Mouse (Mus musculus) spleen, postnatal 10 days (tissue): ENCODE results near the gene Id3.

ENCODE experiments used
- DNase-seq, 2 experiments: peaks; one replicate each; pipeline ENCODE4 v3.0.0; 2021 to 2022; ENCODE audit warnings: low spot score in 2 of 2

Id3 gene

DNA sequence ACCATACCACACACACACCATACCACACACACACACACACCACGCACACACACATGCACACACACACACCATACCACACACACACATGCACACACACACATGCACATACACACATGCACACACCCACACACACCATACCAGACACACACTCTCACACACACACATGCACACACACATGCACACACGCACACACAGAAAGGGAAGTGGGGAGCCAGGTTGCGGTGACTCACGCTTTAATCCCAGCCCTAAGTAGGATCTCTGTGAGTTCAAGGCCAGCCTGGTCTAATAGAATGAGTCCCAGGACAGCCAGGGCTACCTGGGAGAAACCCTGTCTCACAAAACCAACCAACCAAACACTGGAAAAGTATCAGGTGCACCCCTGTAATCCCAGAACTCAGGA, 18.7 kb upstream of the Id3 start:
- DNase-seq: no peak

DNA sequence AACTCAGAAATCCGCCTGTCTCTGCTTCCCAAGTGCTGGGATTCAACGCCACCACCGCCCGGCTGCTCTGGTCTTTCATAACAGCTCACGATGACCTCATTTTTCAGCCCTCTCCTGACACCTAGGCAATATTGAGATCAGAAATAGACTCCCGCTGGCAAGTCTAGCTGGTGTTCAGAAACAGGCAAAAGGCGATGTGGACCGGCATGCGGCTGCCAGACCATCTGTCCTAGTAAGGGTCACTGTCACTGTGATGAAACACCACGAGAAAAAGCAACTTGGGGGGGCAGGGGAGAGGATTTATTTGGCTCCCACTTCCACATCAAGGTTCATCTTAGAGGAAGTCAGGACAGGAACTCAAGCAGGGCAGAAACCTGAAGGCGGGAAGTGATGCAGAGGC, 17.8 kb upstream of the Id3 start:
- no peak for DNase-seq

DNA sequence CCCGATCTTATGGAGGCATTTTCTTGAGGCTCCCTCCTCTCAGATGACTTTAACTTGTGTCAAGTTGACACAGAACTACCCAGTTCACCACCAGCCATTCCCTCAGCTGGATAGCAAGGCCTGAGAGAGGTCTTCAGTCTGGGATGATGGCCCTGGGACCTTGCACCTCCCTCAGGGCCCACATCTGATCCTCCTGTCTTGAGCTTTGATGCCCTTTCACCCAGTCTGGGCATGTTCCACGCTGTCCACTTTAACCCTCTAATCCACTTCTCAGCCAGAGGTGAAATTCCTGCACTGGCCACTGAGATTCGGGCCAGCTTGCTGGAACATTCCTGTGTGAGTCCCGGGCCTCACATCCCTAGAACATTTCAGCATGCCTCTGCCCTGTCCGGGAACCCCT, 17.3 kb upstream of the Id3 start:
- no peak for DNase-seq

DNA sequence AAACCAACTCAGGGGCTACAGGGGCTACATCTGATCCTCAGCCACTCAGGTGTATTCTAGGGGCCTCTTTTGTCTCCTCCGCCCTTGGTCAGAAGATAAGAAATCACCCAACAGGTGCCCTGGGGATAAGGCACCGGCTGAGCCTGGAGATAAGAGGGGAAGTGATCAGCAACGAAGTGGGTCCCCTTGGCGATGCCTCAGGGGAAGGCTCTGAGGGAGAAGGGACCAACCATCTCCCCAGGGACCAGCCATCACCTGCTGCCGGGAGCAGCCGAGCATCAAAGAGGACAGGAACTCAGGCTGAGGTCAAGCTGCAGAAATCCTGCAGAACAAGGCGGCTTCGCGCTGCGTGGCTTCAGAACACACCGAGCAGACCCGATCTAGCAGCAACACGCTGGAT, 15.6 kb upstream of the Id3 start:
- DNase-seq: no peak

DNA sequence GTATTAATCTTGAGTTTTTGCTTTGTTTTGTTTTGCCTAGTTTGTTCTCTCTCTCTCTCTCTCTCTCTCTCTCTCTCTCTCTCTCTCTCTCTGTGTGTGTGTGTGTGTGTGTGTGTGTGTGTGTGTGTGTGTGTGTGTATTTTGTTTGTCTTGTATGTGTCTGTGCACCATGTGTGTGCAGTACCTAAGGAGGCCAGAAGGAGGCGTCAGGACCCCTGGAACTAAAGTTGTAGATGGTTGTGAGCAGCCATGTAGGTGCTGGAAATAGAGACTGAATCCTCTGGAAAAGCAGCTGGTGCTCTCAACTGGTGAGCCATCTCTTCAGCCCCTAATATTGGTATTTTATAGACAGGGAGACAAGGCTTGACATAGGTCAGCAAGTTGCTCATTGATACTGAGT, 13.5 kb upstream of the Id3 start:
- no peak for DNase-seq

DNA sequence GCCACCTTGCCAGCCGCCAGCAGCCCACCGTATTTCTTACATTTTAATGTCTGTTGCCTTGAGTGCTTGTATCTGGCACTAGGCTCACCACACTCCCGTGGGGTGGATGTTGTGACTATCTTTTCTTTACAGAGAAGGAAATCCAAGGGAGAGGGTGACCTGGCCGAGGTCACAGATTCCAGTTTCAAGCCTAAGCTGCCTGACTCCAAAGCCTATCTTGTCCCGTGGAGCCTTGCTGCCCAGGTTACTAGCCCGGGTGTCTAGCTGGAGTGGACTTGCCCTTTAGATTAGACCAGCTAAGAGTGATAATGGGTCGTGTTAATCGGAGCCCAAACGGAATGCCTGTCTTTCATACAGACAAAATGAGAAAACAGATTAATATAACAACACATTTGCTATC, 9.5 kb upstream of the Id3 start:
- no peak for DNase-seq

DNA sequence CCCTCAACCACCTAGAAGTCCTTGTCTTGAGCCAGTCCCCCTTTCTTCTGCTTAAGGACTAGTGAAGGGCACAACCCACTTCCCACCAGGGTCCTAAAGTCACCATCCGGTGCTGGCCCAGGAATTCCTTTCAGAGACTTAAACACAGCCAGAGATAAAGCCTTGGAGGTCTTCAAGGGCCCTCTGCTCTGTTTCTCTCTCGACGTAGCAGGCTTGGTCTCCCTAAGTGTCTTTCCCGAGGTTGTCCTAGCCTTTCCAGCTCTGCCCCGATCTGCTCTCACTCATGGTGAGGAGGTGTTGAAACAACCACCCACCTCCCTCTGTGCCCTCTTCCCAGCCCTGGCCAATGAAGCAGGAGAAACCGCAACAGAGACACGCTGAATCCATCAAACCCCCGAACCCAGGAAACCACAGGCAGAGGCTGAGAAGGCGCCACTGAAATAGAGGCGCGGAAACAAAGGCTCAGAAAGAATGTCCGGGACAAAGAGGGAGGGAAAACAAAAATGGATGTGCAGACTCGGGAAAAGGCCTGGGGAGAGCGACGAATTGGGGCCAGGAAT, 8.8 kb upstream of the Id3 start:
- no peak for DNase-seq

DNA sequence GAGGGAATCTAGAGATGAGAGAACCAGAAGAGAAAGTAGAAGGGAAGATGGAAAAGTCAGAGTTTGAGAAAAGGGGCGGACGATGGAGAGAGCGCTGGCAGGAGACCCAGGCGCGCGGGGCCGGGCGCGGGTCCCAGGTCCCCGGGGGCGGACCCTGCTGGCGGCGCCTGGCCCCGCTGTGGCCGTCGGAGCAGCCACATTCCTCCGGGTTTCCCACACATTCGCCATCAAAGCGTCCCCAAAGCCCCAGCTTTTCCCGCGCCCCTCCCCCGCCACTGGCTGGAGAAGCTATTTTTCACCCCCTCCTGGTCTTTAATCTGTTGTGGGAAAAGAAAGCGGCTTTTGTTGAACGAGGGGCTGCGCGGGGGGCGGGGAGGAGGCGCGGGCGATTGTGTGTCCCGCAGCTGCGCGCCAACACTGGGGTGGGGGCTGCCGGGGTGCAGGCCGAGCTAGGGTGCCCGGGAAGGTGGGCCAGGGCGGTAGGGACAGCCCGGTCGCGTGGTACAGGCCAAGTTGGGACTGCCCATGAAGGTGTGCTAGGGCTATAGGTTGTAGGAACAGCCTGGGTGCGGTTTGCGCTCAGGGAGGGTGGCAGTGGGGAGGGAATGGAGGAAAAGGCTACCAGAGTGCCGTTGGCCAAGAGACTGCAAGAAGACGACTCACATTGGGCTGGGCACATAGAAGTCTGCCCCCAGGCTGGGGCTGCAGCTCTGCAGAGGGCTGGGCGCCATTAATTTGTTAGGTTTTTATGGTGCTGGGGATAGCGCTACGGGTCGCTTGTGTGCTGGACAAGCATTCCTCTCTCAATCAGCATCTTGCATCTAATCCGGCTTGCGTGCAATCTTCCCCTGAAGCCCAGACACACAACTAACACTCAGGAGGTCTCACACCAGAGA, 8.1 kb upstream of the Id3 start:
- no peak for DNase-seq

DNA sequence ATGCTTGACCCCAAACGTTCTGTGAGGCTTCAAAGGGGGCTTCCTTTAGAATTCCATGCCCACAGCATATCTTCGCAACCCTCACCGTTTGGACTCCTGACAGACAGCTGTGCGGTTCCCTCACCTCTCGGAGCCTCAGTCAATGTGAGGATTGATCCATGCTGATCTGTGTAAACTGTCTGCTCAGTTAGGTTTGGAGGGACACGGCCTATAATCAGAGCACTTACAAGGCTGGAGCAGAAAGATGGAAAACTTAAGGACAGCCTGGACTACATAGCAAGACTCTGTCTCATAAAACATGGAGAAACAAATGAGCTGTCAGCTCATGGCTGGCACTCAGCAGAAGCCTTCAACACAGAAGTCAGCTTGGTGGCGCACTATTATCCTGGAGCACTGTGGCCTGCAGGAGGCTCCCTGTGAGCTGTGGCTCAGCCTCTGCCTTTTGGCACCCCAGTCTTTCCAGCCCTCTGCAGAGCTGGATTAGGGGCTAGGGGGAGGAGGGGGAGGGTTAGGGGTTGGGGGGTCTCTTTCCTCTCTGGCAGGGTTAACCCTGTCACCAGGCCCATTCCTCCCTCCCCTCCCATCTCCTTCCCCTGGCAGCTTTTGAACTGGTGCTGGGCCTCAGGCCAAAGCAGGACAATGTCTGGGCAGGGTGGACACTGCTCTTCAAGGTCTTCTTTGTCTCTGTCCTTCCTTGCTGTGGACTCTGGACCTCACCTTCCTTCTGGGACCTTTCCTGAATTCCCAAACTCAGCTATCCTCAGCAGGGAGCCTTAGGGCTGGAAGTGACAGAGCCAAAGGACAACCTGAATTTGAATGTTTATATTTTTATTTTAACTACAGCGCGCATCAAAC, 7.2 kb upstream of the Id3 start:
- DNase-seq: no peak

DNA sequence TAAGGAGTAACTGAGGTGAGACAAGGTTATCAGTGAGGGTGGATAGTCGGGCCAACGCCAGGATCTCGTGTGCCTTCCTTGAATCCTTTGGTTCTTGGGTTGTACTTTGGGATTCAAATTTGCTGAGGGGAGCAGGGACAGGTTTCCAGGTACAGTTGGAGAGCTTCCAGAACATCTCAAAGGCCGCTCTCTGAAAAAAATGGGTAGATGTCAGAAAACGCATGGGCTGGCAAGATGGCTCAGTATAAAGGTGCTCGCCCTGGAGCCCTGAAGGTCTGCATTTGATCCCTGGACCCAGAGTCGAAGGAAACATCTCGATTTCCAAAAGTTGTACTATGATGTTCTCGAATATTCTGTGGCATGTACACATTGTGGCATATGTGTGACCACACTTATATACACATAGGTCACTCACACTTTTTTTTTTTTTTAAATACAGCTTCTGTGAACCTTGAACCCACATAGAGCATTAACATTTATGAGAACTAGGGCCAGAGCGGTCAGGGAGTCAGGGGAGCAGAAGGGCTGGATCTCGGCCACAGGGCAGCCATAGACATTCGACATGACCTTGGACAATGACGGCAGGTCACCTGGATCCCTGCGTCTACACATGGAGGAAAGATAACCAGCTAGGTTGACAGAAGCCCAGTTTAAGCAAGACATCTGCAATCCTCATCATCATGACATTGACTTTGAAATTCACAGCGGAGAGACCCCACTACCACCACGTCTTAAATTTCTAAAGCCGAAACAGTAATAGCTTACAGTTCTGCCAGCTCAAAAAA, 3.8 kb upstream of the Id3 start:
- no peak for DNase-seq

DNA sequence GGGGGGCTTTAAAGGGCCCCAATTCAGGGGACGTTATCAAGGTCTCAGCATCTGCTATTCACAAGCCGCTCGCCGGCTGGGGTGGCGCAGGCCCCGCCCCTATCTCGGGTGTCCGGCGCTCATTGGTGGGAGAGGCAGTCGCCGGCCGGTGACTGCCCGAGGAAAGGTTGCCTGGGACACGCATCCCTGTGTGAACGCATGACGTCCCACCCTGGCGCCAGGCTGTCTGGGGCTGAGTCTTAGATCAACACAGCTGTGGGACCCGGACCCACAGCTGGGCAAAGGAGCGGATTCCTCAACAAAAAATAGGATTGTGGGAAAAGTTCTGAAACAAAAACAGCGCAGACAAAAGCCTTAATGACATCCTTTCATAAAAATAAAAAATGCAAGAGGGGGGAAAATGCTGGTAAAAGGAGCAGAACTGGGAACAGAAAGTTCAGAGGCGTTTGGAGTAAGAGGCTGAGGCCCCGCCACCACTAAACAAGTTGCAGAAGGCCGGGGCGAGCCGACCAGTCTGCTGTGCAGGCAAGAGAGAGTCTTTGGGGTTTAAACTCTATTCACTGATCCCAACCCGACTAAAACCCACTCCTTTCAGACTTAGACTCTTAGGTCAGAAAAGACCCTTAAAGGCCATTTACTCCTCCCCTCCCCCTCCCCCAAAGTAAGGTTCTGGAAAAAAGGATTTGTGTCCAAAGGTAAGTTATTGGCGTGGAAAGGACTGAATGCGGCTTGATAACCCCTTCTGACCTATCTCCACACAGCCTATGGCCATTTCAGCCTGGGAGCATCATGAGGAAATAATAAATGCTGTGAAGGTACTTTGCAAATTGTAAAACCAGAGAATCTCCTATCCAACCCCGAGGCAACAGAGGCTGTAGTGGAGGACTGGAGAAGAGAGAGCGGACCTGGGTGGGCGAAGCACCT, 2.7 kb upstream of the Id3 start:
- peak in 1 of 2 experiments; percentile 79 for DNase-seq

DNA sequence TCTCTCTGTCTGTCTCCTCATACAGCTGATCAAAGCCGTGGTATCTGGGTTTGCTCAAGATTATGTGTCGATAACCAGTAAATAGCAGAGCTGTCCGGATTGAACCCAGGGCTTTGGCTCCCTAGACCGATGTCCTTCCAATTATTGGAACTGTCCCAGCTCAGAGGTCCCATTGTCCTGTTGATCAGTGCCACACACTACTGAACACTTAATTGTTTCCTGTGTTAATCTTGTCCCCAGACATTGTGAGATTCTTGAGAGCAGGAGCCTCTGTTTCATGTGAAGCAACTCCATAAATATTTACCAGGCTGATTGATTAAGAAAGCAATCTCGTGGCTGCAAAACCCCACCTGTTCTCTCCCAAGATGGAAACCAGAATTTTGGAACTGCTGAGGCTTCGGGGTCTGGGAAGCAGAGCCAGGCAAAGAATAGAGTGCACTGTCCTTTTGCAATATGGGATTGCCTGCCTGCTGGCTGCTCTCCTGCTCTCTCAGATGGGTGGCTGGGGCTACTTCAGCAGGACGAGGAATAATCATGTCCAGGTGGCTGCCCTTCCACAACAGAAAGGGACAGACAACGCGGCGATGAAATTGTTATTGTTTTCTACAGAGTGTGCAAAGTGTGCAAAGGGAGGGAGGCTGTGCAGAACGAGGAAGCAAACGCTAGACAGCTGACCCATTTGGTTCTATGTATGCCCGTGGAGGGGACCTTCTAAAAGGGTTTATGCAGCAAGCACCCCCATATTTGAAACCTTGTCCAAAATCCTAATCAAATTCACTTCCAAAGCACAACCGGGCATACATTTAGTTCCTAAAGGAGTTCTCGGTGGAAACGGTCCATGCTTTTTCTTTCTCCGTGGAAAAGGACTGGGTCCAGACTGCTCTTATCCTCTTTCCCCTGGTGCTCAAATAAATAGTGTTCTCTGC, 767 bp upstream of the Id3 start:
- no peak for DNase-seq

DNA sequence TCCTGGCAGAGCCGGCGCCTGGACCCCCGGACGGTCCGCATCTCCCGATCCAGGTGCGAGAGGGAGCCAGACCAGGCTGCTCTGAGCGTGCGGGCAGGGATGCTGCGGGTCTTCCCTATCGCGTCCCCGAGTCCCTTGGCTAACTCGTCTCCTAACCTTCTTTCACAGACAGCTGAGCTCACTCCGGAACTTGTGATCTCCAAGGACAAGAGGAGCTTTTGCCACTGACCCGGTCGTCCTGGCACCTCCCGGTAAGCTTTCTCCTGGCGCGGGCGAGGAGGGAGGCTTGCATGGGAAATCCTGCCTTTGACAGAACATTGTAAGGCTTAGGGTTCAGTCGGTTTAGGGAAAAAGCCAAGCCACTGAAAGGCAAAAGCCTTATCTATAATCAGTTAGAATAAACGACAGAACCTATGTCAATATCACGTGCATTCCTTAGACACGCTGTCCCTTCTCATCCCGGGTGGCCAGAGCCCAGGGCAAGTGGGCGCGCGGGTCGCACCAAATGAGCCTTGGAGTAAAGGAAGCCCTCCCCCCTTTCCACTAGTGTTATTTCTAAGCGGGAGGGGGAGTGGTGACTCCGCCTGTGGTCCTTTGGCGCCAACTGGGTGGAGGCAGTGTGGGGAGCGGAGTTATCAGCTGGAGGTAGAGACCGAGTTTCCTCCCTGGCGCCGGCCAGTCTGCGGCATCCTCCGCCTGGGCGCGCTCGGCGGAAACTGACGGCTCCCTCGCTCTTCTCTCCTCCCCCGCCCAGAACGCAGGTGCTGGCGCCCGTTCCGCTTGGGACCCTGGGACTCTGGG, 1.0 kb downstream of the Id3 start:
- DNase-seq: peak; percentile 38 to 70

DNA sequence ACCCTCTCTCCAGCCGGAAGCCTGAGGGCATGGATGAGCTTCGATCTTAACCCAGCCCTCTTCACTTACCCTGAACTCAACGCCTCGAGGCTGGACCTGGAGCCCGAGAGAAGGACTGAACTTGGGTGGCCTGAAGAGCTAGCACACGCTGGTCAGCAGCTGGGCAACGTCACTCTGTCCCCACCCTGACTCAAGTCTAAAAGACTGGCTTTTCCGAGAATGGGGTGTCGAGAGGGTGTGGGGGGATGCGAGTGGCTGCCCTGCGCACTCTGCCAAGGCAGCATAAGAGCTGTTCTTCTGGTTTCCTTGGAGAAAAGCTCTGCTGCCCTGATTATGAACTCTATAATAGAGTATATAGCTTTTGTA, 1.6 kb downstream of the Id3 start:
- DNase-seq: no peak

DNA sequence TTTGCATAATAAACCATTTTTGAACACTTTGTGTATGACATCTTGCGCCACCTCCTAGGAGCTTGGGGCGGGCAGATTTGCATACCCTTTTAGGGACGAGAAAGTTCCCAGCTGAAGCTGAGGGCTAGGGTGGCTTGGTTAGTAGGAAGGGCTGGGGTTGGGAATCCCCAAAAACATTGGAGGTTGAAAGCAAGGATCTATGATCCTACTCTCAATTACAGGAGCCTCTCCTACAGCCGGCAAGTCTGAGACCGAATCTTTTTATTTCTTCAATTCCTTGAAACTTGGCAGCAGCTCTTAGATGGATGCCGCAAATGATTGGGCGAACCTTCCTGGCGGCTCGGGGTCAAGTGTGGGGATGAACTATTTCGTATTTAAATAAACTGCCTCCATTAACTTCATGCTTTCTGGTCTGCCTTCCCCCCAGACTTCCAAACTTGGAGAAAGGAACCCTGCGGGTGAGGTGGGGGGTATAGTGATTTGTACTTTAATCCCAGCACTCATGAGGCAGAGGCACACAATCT, 2.1 kb downstream of the Id3 start:
- DNase-seq: no peak

DNA sequence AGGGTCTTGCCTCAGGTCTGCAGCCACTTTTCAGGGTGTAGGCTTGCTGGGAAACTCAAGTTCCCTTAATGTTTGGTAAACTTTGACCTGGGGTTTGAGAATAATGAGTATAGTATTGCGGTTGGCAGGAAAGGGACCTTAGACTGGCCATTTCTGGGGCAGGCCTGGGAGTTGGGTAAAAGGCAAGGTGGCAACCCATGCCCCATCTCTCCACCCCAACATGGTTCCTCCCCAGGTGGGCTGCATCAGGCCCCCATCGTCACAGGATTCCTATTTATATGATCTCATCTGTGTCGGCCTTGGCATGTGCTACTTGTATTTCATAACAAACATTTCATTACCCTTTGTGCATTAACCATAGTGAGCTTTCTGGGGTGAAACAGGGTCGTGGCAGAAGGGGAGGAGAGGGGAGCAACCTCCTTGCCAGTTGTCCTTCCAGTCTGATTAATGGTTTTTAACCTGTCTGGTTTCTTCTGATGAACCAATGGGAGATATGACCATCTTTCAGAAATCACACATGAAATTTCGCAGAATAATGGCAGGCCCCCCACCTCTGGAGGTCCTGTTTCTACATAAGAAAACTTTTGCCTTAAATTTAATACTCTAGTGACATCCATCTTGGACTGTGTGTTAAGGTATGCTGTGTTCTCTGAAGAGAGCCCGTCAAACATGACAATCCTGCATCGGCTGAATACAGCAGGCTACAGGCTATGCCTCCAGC, 2.9 kb downstream of the Id3 start:
- DNase-seq: no peak

DNA sequence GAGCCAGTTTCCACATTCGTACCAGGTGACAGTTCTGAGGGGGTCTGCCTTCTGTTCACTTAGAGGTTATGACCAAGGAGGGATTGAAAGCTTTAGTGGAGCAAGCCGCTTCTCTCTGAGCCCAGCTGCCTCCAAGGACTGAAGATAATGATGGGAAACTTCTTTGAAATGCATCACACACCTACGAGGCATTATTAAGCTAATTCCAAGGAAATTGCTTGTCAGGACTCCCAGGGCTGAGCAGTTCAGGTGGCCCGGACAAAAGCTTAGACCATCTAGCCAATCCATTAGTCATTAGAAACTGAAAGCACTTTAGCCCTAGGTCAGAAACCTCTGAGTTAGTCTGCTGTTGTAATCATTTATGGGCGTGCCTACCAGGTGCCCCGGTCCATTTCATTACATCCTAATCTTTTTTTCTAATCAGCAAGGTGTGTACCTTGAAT, 3.4 kb downstream of the Id3 start:
- DNase-seq: no peak
